Mouse (Mus musculus) E14TG2a.4 (cell line): Measurements from ENCODE around the gene Ppp4r2.

Experiments used
- CTCF ChIP-seq: conservative IDR thresholded peaks from 2 replicates; pipeline ENCODE4 v1.5.1; 2014; ENCODE audit warnings: low read length
- POU5F1 ChIP-seq: IDR thresholded peaks from 2 replicates; pipeline ENCODE4 v1.6.1; 2014; ENCODE audit warnings: low read length, borderline replicate concordance

DNA sequence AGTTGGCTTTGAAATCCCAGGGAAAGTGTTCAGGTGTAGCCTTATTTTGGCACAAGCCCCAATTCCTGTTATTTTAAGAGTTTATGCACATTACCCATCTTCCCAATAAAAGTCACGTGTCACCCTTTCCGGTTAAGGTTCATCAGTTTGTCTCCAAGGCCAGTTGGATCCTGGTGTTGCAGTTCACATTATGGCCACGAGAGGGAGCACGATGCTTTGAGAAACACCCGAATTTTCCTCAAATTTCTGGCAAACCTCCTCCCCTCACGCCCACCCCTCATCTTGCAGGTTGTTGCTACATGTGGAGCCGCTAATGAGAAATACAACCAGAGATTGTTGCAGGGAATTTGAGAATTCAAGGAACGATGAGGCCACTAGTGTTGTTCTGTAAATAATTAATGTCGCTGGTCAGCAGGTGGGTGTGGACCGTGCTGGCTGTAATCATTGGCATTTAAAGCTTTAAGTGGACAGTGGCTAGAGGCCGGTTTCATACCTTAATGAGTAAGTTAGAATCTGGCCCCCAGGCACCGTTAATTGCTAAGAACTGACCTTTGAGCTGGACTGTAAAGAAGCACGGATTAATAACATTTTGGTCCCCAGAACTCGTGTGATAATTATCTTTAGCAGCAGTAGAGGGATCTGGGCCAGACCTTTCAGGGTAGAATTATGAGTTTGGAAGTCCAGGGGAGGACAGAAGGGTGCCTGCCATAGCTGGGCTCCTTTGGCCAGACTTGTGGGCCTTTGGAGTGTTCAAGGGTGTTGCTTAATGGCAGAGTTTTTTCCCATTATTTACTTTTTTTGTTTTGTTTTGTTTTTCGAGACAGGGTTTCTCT, 49.2 kb downstream of the Ppp4r2 start:
- TF ChIP-seq CTCF = peak; percentile 94
- no peak for TF ChIP-seq POU5F1
